Mouse (Mus musculus): ENCODE data around the gene Sfxn5. TPM values are rescaled to one million over a fixed set of nuclear protein-coding genes. Genes with fewer than 3 reads are reported as not detected.

Sfxn5 gene
- polyA plus RNA-seq, 1 experiment from 2014 or later: 4.7 TPM

DNA sequence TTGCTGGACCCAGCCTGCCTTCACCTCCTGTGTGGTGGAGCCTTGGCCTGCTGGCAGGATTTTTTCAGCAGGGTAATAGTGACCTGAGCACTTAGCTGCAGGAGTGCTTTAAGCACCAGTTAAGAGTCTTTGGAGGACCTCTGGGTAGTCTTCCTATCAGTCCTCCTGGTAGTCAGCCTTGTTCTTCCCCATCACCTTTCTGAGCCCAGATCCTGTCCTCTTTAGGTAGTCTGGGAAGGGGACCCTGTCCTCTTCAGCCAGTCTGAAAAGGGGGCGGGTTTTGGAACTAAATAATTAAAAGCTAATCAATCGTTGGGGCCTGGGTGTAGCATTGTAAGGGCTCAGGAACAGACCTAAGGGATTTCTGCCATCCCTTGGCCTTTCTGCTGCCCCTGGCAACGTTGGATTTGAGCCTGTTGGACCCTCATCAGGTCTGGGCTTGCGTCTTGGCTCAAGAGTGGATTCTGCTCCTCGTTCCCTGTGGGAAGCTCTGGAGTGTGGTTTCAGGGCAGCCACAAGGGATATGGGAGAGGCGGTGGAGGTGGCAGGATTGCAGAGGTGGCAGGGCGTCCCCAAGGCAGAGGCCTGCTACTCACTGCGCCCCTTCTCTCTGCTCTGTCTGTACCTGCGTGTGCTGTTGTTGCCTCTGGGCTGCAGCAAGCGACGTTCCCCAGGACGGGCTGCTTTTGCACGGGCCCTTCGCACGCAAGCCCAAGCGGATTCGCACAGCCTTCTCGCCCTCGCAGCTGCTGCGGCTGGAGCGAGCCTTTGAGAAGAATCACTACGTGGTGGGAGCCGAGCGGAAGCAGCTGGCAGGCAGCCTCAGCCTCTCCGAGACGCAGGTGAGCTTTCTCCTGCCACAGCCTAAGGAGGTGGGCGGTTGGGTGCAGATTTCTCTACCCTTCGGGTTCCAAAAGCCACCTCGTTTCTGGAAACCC is 139.6 kb downstream of the Sfxn5 start:
- H3K27me3 ChIP-seq (ENCODE audit: control insufficient read depth, insufficient read depth, low read length): peaks cover 53% of the 10 kb centered on the region
- ATAC-seq (replicated peaks; ENCODE audit: insufficient number of reproducible peaks, low FRiP score, low TSS enrichment, low read depth): no peak
- no peak overlapping the region for H3K4me3 ChIP-seq (ENCODE audit: low read depth, low read length)
- H3K27ac ChIP-seq (replicated peaks; ENCODE audit: low read depth, low read length): no peak overlapping the region
- H3K4me1 ChIP-seq (ENCODE audit: control insufficient read depth, insufficient read depth, low read length): no peaks in the 10 kb centered on the region; the same call in 1 of the 2 replicates
- no peaks in the 10 kb centered on the region for H3K36me3 ChIP-seq (replicated peaks; ENCODE audit: control insufficient read depth, insufficient read depth, low read depth, low read length)
- H3K9me3 ChIP-seq (replicated peaks; ENCODE audit: control insufficient read depth, low read length): no peaks in the 10 kb centered on the region
- 3% methylated on average over 29 of the region's 29 CpGs for WGBS
- H3K4me2 ChIP-seq (ENCODE audit: low read depth, low read length): peak overlapping the region; percentile 8; the same call in 1 of the 2 replicates
- peak overlapping the region; percentile 4; the same call in 1 of the 2 replicates for H3K9ac ChIP-seq (replicated peaks; ENCODE audit: low read length)
- DNase-seq (ENCODE audit: low spot score): no peak

DNA sequence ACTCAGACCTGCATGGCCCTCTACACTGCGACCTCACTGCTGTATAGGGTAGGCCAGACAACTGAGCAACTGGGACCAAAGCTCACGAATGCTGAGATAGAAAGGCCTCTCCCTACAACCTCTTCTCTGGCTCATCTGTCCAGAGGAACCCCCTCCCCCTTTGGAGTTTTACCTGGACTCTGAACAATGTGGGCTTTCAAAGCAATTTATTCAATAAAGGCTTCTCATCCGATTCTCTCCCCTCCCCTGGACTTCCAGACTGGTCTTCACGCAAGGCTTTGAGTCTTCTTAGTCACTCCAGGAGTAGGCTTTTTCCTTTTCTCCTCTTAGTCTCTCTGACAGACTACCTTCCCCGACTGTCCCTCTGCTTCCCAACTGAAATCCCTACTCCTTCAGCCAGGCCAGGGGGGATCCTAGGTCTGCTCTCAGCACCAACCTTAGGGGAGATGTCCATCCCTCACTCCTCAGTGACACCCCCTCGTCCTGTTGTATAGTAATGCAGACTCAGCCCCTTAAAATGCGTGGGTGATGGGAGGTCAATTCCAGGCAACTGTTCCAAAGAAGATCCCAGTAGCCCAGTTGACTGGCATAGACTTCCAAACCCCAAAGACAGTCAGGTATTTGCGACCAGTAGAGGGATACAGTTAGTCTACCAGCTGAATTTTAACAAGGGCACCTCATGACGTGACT is 141.3 kb downstream of the Sfxn5 start:
- 10% methylated on average over 9 of the region's 9 CpGs for WGBS
- peaks cover 71% of the 10 kb centered on the region for H3K27me3 ChIP-seq (ENCODE audit: control insufficient read depth, insufficient read depth, low read length)
- H3K27ac ChIP-seq (replicated peaks; ENCODE audit: low read depth, low read length): no peak overlapping the region
- H3K9me3 ChIP-seq (replicated peaks; ENCODE audit: control insufficient read depth, low read length): no peaks in the 10 kb centered on the region
- ATAC-seq (replicated peaks; ENCODE audit: insufficient number of reproducible peaks, low FRiP score, low TSS enrichment, low read depth): no peak
- H3K4me3 ChIP-seq (ENCODE audit: low read depth, low read length): no peak overlapping the region
- no peaks in the 10 kb centered on the region for H3K36me3 ChIP-seq (replicated peaks; ENCODE audit: control insufficient read depth, insufficient read depth, low read depth, low read length)
- peaks cover 10% of the 10 kb centered on the region; the same call in 1 of the 2 replicates for H3K4me1 ChIP-seq (ENCODE audit: control insufficient read depth, insufficient read depth, low read length)
- H3K4me2 ChIP-seq (ENCODE audit: low read depth, low read length): no peak overlapping the region
- no peak overlapping the region for H3K9ac ChIP-seq (replicated peaks; ENCODE audit: low read length)
- no peak for DNase-seq (ENCODE audit: low spot score)

DNA sequence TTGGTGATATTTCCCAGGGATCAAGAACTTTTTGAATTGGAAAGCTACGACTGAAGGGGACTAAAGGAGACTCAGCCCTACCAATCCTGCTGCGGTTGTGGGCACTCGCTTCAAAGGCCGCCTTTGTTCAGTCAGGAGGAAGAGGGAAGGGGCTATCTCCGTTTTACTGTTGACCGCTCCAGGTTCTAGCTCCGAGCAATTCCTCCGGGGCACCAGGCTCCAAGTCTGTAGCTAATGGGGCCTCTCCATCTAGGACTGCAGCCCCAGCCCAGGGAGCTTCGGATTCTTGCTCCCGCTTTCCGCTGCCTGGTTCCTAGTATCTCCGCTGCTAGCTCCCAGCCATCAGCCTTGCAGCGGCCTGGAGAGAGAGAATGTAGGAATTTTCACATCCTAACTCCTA is 142.6 kb downstream of the Sfxn5 start:
- peak; percentile 38 for DNase-seq (ENCODE audit: low spot score)
- no peaks in the 10 kb centered on the region for H3K9me3 ChIP-seq (replicated peaks; ENCODE audit: control insufficient read depth, low read length)
- H3K36me3 ChIP-seq (replicated peaks; ENCODE audit: control insufficient read depth, insufficient read depth, low read depth, low read length): no peaks in the 10 kb centered on the region
- no peak overlapping the region for H3K27ac ChIP-seq (replicated peaks; ENCODE audit: low read depth, low read length)
- peak overlapping the region; percentile 50 for H3K4me2 ChIP-seq (ENCODE audit: low read depth, low read length)
- peak overlapping the region; percentile 15 for H3K4me3 ChIP-seq (ENCODE audit: low read depth, low read length)
- WGBS: 1% methylated on average over 13 of the region's 13 CpGs
- H3K4me1 ChIP-seq (ENCODE audit: control insufficient read depth, insufficient read depth, low read length): peaks cover 10% of the 10 kb centered on the region; the same call in 1 of the 2 replicates
- peaks cover 81% of the 10 kb centered on the region for H3K27me3 ChIP-seq (ENCODE audit: control insufficient read depth, insufficient read depth, low read length)
- no peak overlapping the region; the same call in 1 of the 2 replicates for H3K9ac ChIP-seq (replicated peaks; ENCODE audit: low read length)
- no peak for ATAC-seq (replicated peaks; ENCODE audit: insufficient number of reproducible peaks, low FRiP score, low TSS enrichment, low read depth)

DNA sequence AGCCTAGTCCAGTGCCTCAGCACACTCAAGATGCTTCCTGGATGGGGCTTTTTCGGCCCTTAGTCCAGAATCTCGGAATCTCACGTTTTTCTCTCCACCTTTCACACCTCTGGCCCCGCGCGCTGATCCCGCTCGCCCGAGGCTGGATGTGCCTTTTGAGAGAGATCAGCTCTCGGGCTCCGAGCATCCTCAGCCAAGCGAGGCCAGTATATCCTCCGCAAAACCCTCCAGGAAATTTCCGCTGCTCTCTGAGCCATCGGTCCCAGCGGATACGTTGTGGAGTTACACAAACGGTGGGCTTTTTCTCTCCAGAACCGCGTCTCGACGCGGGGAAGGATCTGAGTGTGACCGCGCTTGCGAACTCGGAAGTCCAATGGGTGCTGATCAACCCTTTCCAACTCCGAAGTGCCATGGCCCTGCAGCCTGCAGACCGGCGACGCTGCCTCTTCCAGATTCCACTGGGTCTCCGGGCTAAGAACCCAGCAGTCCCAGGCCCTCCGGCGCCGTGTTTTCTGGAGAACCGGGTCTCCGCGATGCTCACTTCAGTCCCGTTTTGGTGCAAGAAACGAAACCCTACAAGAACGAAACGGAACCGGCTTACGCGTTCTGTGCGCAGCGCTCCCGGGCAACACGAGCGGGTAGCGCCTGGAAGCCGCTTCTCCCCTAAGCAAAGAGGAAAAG is 143.2 kb downstream of the Sfxn5 start:
- Histone ChIP-seq H3K9ac (replicated peaks; ENCODE audit: low read length) (peak overlapping the region; percentile 32), H3K36me3 (replicated peaks; ENCODE audit: control insufficient read depth, insufficient read depth, low read depth, low read length) (no peaks in the 10 kb centered on the region), H3K27ac (replicated peaks; ENCODE audit: low read depth, low read length) (no peak overlapping the region), H3K4me2 (ENCODE audit: low read depth, low read length) (peak overlapping the region; percentile 50), H3K9me3 (replicated peaks; ENCODE audit: control insufficient read depth, low read length) (no peaks in the 10 kb centered on the region), H3K4me1 (ENCODE audit: control insufficient read depth, insufficient read depth, low read length) (peaks cover 10% of the 10 kb centered on the region; the same call in 1 of the 2 replicates), H3K4me3 (ENCODE audit: low read depth, low read length) (peak overlapping the region; percentile 15), H3K27me3 (ENCODE audit: control insufficient read depth, insufficient read depth, low read length) (peaks cover 84% of the 10 kb centered on the region)
- ATAC-seq (replicated peaks; ENCODE audit: insufficient number of reproducible peaks, low FRiP score, low TSS enrichment, low read depth) (no peak), DNase-seq (ENCODE audit: low spot score) (peak; percentile 55)
- under 1% methylated on average over 52 of the region's 52 CpGs for whole genome bisulfite sequencing

DNA sequence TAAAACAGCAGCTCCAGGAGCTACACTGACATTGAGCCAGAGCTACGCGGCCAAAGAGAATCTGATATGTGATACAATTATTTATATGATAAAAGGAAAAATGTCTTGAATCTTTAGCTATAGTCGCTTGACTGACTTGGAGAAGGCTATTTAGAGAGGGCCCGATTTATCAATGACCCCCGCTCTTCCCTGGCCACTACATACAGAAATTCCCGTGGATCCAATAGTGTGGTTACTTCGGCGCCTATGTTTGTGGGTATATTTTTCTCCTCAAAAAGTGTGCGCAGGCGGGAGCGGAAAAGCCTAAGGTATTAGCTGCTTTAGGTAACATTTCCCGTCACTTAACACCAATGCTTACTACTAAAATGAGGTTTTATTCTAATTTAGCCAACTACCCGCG is 143.9 kb downstream of the Sfxn5 start:
- no peak overlapping the region for H3K4me3 ChIP-seq (ENCODE audit: low read depth, low read length)
- WGBS: 4% methylated on average over 14 of the region's 14 CpGs
- H3K4me2 ChIP-seq (ENCODE audit: low read depth, low read length): no peak overlapping the region

DNA sequence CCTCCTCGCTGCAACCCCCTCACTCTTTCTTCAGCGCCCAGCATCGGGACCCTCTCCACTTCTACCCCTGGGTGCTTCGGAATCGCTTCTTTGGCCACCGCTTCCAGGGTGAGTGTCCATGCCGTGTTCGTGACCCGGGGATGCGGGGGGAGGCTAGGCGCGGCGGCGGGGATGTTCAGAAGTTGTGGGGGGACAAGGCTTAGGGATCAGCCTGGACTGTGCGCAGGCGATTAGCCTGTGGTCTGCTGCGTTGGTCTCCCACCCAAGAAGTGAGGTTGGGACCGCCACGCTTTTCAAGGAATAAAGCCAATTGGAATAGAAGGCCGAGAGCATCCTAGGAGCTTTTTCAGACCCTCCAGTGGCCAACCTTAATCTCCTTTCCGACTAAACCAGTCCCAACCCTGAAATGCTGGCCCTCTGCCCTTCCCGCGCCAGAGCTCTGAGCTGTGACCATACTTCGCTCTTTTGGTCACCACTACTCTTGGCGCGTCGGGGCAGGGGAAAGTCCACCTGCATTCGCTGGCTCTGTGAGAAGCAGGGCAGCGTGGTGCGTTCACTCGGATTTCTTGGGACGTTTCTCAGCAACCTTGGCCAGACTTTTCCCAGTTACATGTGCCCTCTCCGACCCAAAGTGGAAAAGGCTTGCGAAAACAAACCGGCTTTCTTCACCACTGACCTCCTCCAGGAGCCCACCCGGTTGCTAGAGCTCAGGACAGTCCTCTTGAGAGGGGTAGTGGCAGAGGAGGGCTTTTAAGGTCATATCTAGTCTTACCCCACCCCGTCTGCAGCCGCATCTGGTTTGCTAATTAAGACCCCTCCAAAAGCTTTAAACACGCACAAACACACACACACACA is 144.7 kb downstream of the Sfxn5 start:
- no peak for DNase-seq (ENCODE audit: low spot score)
- Histone ChIP-seq H3K4me2 (ENCODE audit: low read depth, low read length) (peak overlapping the region; percentile 72), H3K9me3 (replicated peaks; ENCODE audit: control insufficient read depth, low read length) (no peaks in the 10 kb centered on the region), H3K36me3 (replicated peaks; ENCODE audit: control insufficient read depth, insufficient read depth, low read depth, low read length) (no peaks in the 10 kb centered on the region), H3K27ac (replicated peaks; ENCODE audit: low read depth, low read length) (no peak overlapping the region), H3K9ac (replicated peaks; ENCODE audit: low read length) (no peak overlapping the region), H3K4me3 (ENCODE audit: low read depth, low read length) (peak overlapping the region; percentile 40), H3K4me1 (ENCODE audit: control insufficient read depth, insufficient read depth, low read length) (peaks cover 10% of the 10 kb centered on the region; the same call in 1 of the 2 replicates), H3K27me3 (ENCODE audit: control insufficient read depth, insufficient read depth, low read length) (peaks cover 76% of the 10 kb centered on the region)
- under 1% methylated on average over 39 of the region's 39 CpGs for WGBS
- ATAC-seq (replicated peaks; ENCODE audit: insufficient number of reproducible peaks, low FRiP score, low TSS enrichment, low read depth): no peak

More for the DNA sequence above, 143.9 kb downstream of the Sfxn5 start:
- Histone ChIP-seq H3K9me3 (replicated peaks; ENCODE audit: control insufficient read depth, low read length) (no peaks in the 10 kb centered on the region), H3K27me3 (ENCODE audit: control insufficient read depth, insufficient read depth, low read length) (peaks cover 83% of the 10 kb centered on the region), H3K9ac (replicated peaks; ENCODE audit: low read length) (no peak overlapping the region), H3K4me1 (ENCODE audit: control insufficient read depth, insufficient read depth, low read length) (peaks cover 10% of the 10 kb centered on the region; the same call in 1 of the 2 replicates), H3K27ac (replicated peaks; ENCODE audit: low read depth, low read length) (no peak overlapping the region), H3K36me3 (replicated peaks; ENCODE audit: control insufficient read depth, insufficient read depth, low read depth, low read length) (no peaks in the 10 kb centered on the region)
- ATAC-seq (replicated peaks; ENCODE audit: insufficient number of reproducible peaks, low FRiP score, low TSS enrichment, low read depth) (no peak), DNase-seq (ENCODE audit: low spot score) (peak; percentile 35)
